Mouse (Mus musculus) adrenal gland, adult 8-10 months (tissue): ENCODE measurements around the gene D930007J09Rik. TPM values are rescaled to one million over a fixed set of nuclear protein-coding genes. Genes with fewer than 3 reads are reported as not detected.

Experiments
- total RNA-seq, 4 experiments: library from RNA; stranded (reverse); gene quantifications; 2 replicates each; pipeline ENCODE4 v1.2.4; 2022

The D930007J09Rik gene
- total RNA-seq, 4 experiments from 2014 or later: 0.75 TPM; not detected in 3

Other genes with a start within 250 kb of the D930007J09Rik start
- gene Mylk4, start 18.9 kb downstream of the D930007J09Rik start, total RNA-seq: under 1 TPM in 1 of 4 experiments, not detected in 3; 0.05 TPM
- 10 to 100 TPM; 33.1 to 50.4 (median 42.2) TPM for gene Wrnip1, start 811 bp downstream of the D930007J09Rik start, total RNA-seq
- gene Serpinb1a, start 48.3 kb upstream of the D930007J09Rik start, total RNA-seq: 100 to 1,000 TPM in 1 of 4 experiments, 10 to 100 TPM in 1, 1 to 10 TPM in 2; 5.5 to 130 (median 37.7) TPM
- not detected for gene Serpinb1c, start 95.4 kb upstream of the D930007J09Rik start, total RNA-seq
- gene Serpinb6b, start 162.4 kb upstream of the D930007J09Rik start, total RNA-seq: 10 to 100 TPM; 22.3 to 44.8 (median 27.7) TPM
- gene Serpinb9, start 200.4 kb upstream of the D930007J09Rik start, total RNA-seq: 10 to 100 TPM; 16.8 to 24.1 (median 22.0) TPM
- gene Serpinb9b, start 224.6 kb upstream of the D930007J09Rik start, total RNA-seq: under 1 TPM in 3 of 4 experiments, not detected in 1; 0.15 to 0.41 (median 0.28) TPM